Mouse (Mus musculus): ENCODE measurements around the gene Mthfs. TPM values are rescaled to one million over a fixed set of nuclear protein-coding genes. Genes with fewer than 3 reads are reported as not detected.

Mthfs gene
- 12.0 and 12.9 TPM in 2 replicates for polyA plus RNA-seq (2012; rRNA removed)

DNA sequence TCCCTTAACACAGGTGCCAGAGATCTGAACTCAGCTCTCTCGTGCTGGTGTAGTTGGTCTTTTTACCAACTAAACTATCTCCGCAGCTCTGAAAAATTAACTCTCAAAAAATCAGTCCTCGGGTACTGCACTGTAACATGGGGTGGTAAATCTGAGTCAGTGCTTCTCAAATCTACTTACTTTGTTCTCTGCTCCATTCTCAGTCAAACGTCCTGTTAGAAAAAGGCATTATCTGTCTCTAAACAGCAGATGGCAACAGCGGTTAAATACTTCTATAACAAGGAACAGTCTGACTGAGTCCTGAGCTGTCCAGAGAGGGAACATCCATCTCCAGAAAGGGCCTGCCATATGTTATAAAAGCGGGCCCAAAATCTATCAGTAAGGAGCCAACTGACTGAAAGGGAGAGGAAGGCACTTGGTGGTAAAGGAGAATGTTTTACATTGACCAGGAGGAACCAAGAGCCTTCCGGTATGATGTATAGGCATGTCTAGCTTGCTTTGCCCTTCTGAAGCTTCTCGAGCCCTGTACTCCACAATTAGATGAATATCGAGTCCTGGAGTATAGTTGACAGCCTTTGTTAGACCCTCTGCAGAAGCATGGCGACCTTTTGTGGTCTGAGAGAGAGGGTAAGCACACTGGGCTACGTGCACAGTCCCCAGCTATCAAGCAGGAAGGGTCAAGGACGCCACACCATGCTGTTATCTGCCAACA, at the start of gene Mthfs:
Gene Mthfs (plus strand): TSS at position 324 of the 712 bp plus-strand sequence.

DNA sequence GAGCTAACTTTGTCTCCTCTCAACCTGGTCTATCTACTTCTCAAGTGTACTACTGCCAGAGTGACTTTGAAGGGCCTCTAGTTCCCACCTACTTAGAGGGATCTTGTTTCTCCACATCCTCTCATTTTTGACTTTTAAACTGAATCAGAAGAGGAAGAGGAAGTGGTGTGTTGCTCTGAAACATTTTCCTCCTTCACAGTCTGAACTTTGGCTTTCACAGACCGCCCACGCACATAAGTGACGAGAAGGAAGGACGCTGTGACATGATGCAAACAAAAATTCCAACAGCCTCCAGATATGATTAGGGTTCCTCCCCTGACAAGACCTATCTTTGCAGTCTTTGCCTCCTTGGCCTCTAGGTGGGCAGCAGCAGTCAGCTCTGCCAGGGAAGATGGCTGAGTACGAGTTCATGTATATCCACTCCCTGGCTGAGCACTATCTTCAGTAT, 11.5 kb upstream of the Mthfs start, which contains the start of the genes Bcl2a1b and Gm29094:
Gene Bcl2a1b (plus strand): TSS at position 241 of the 448 bp plus-strand sequence.
Gene Gm29094 (plus strand): TSS at position 411 of the 448 bp plus-strand sequence.

Other genes with a start within 250 kb of the Mthfs start
- gene Trim43b, start 117.8 kb upstream of the Mthfs start, polyA plus RNA-seq (2012; rRNA removed), result not detected in 2 replicates
- 2.0 and 2.4 TPM in 2 replicates for gene Bcl2a1b, start 11.5 kb upstream of the Mthfs start, polyA plus RNA-seq (2012; rRNA removed)
- not detected in 2 replicates for gene Gm29094, start 11.3 kb upstream of the Mthfs start, polyA plus RNA-seq (2012; rRNA removed)